Comparison of ENCODE assay signal across 11 mouse cellular contexts in genomic region chr9:67191488-67192331, GRCm38 (mm10).
DNase-seq lines count a peak whose midpoint lies in the region; ATAC-seq and TF ChIP-seq lines count a peak whose summit lies in the region.
"Had no signal": no experiment of that assay in that cellular context is flagged by ENCODE, and none has a peak within 500 bp of the region (broad histone marks: within the 10 kb centered on the region; RNA-seq: fewer than 3 reads in every experiment).

No protein-coding gene starts in this region.

- H3K4me1 ChIP-seq in embryonic facial prominence, embryonic 12.5 days: peaks cover 12% of the 10 kb centered on the region
- H3K4me1 ChIP-seq in intestine, embryonic 16.5 days (ENCODE audit: control insufficient read depth, insufficient read depth, low read length): peaks cover 2% of the 10 kb centered on the region; the same call in 1 of the 2 replicates
- H3K4me1 ChIP-seq in neural tube, embryonic 15.5 days: no peaks in the 10 kb centered on the region
- H3K4me1 ChIP-seq: hindbrain, embryonic 15.5 days; liver, embryonic 15.5 days had no signal

- H3K27me3 ChIP-seq in embryonic facial prominence, embryonic 12.5 days: no peaks in the 10 kb centered on the region
- no peaks in the 10 kb centered on the region for H3K27me3 ChIP-seq in intestine, embryonic 16.5 days (replicated peaks; ENCODE audit: control insufficient read depth, insufficient read depth, low read length)
- H3K27me3 ChIP-seq in neural tube, embryonic 15.5 days (replicated peaks): no peaks in the 10 kb centered on the region
- H3K27me3 ChIP-seq: hindbrain, embryonic 15.5 days; liver, embryonic 15.5 days had no signal

- H3K36me3 ChIP-seq in embryonic facial prominence, embryonic 12.5 days: no peaks in the 10 kb centered on the region
- H3K36me3 ChIP-seq in intestine, embryonic 16.5 days (ENCODE audit: control insufficient read depth, insufficient read depth, low read length): no peaks in the 10 kb centered on the region
- no peaks in the 10 kb centered on the region for H3K36me3 ChIP-seq in neural tube, embryonic 15.5 days
- H3K36me3 ChIP-seq: hindbrain, embryonic 15.5 days; liver, embryonic 15.5 days had no signal

- H3K27ac ChIP-seq in embryonic facial prominence, embryonic 12.5 days: peak overlapping the region; percentile 30; the same call in 1 of the 2 replicates
- peak overlapping the region; percentile 67 for H3K27ac ChIP-seq in intestine, embryonic 16.5 days (ENCODE audit: low read length)
- H3K27ac ChIP-seq in left cerebral cortex, adult 2 months: no peak overlapping the region
- no peak overlapping the region for H3K27ac ChIP-seq in neural tube, embryonic 15.5 days (replicated peaks)
- H3K27ac ChIP-seq: hindbrain, embryonic 15.5 days; liver, embryonic 15.5 days had no signal

- H3K4me3 ChIP-seq in embryonic facial prominence, embryonic 12.5 days: no peak overlapping the region
- H3K4me3 ChIP-seq in intestine, embryonic 16.5 days (ENCODE audit: low read length): no peak overlapping the region
- H3K4me3 ChIP-seq in left cerebral cortex, adult 2 months: no peak overlapping the region
- no peak overlapping the region for H3K4me3 ChIP-seq in neural tube, embryonic 15.5 days (replicated peaks)
- H3K4me3 ChIP-seq: hindbrain, embryonic 15.5 days; liver, embryonic 15.5 days had no signal

- no peak overlapping the region for H3K9ac ChIP-seq in embryonic facial prominence, embryonic 12.5 days
- no peak overlapping the region for H3K9ac ChIP-seq in intestine, embryonic 16.5 days (ENCODE audit: low read depth, low read length)
- no peak overlapping the region for H3K9ac ChIP-seq in neural tube, embryonic 15.5 days (replicated peaks)
- H3K9ac ChIP-seq: hindbrain, embryonic 15.5 days; liver, embryonic 15.5 days had no signal

- WGBS in embryonic facial prominence, embryonic 12.5 days: 44% methylated on average over 10 of the region's 10 CpGs
- 52% methylated on average over 10 of the region's 10 CpGs for WGBS in intestine, embryonic 16.5 days
- WGBS in neural tube, embryonic 15.5 days: 78% methylated on average over 10 of the region's 10 CpGs

- no peaks in the 10 kb centered on the region for H3K9me3 ChIP-seq in embryonic facial prominence, embryonic 12.5 days
- no peaks in the 10 kb centered on the region for H3K9me3 ChIP-seq in intestine, embryonic 16.5 days (ENCODE audit: control insufficient read depth, low read length)
- H3K9me3 ChIP-seq in neural tube, embryonic 15.5 days (replicated peaks): no peaks in the 10 kb centered on the region
- H3K9me3 ChIP-seq: hindbrain, embryonic 15.5 days; liver, embryonic 15.5 days had no signal

- no peak for TF ChIP-seq CTCF in left cerebral cortex, adult 2 months (IDR thresholded peaks at IDR 0.05)

- no peak for ATAC-seq in embryonic facial prominence, embryonic 12.5 days (ENCODE audit: insufficient number of reproducible peaks, insufficient read depth, low FRiP score, low TSS enrichment)
- peak; percentile 73 for ATAC-seq in intestine, embryonic 16.5 days
- ATAC-seq in neural tube, embryonic 15.5 days (ENCODE audit: low FRiP score): no peak

- intact Hi-C loops in left cerebral cortex, adult 2 months (cut with DNase I): no loop called here

- no peak overlapping the region for H3K4me2 ChIP-seq in embryonic facial prominence, embryonic 12.5 days (replicated peaks)
- no peak overlapping the region for H3K4me2 ChIP-seq in intestine, embryonic 16.5 days (ENCODE audit: low read depth, low read length)
- H3K4me2 ChIP-seq in neural tube, embryonic 15.5 days: no peak overlapping the region
- H3K4me2 ChIP-seq: hindbrain, embryonic 15.5 days; liver, embryonic 15.5 days had no signal

- DNase-seq in MN1 (ENCODE audit: low spot score): peak; percentile 33
- DNase-seq in heart, adult 9 months (ENCODE audit: low spot score in 2 of 2): peak; percentile 63 to 66
- DNase-seq in right cerebral cortex, adult 2 months (ENCODE audit: low spot score in 2 of 2): no peak
- no peak for DNase-seq in right cerebral cortex, postnatal 25 days
- DNase-seq in left cerebral cortex, adult 2 months (ENCODE audit: extremely low spot score in 1 of 2, low spot score in 2 of 2): no peak
- DNase-seq: cerebellum, adult 11 months had no signal

Comparison
In these comparisons a context has a peak if more than half of its experiments do, and no peak if none do; other contexts are left out.
1. DNase-seq: peak in MN1 (single experiment) and heart, adult 9 months (2 of 2); none in right cerebral cortex, adult 2 months (0 of 2), right cerebral cortex, postnatal 25 days (single experiment) and left cerebral cortex, adult 2 months (0 of 2).
2. H3K27ac ChIP-seq: peak in embryonic facial prominence, embryonic 12.5 days (single experiment) and intestine, embryonic 16.5 days (single experiment); none in left cerebral cortex, adult 2 months (single experiment) and neural tube, embryonic 15.5 days (single experiment).